Mouse (Mus musculus) heart, embryonic 13.5 days (tissue): ENCODE data around the gene Apol7a. TPM values are rescaled to one million over a fixed set of nuclear protein-coding genes. Genes with fewer than 3 reads are reported as not detected.
A peak's percentile ranks its signal among the peaks of the same experiment; 100 is the strongest.

Experiments used
- ATAC-seq: fragments of 200-750 bp; cut with Nextera tagmentation; 2 replicates; pipeline ENCODE4 v1.8.0; 2017; ENCODE audit warnings: moderate TSS enrichment; ENCODE audit not compliant: insufficient number of reproducible peaks, low FRiP score, low TSS enrichment; ENCODE audit errors: extremely low read depth
- H3K27ac ChIP-seq: fragments of 300-500 bp; sonication (generic); replicated peaks from 2 replicates; pipeline ENCODE4 v1.5.1; 2015; ENCODE audit warnings: moderate library complexity, mild to moderate bottlenecking, inconsistent platforms
- H3K27me3 ChIP-seq: fragments of 300-500 bp; sonication (generic); replicated peaks from 2 replicates; pipeline ENCODE4 v1.6.1; 2015; ENCODE audit warnings: mild to moderate bottlenecking, inconsistent platforms
- H3K36me3 ChIP-seq: fragments of 300-500 bp; sonication (generic); 2 replicates; pipeline ENCODE4 v1.6.1; 2015; ENCODE audit warnings: mild to moderate bottlenecking, inconsistent platforms
- H3K4me1 ChIP-seq: fragments of 300-500 bp; sonication (generic); 2 replicates; pipeline ENCODE4 v1.6.1; 2015; ENCODE audit warnings: inconsistent platforms
- H3K4me2 ChIP-seq: fragments of 300-500 bp; sonication (generic); 2 replicates; pipeline ENCODE4 v1.6.1; 2015; ENCODE audit warnings: inconsistent platforms, mild to moderate bottlenecking, moderate library complexity
- H3K4me3 ChIP-seq: fragments of 300-500 bp; sonication (generic); 2 replicates; pipeline ENCODE4 v1.5.1; 2015; ENCODE audit warnings: moderate library complexity, mild to moderate bottlenecking, inconsistent platforms
- H3K9ac ChIP-seq: fragments of 300-500 bp; sonication (generic); 2 replicates; pipeline ENCODE4 v1.6.1; 2015; ENCODE audit warnings: inconsistent platforms, mild to moderate bottlenecking, moderate library complexity
- H3K9me3 ChIP-seq: fragments of 300-500 bp; sonication (generic); 2 replicates; pipeline ENCODE4 v1.6.1; 2016; ENCODE audit warnings: inconsistent platforms
- WGBS: fragments of 180-500 bp; shearing (Covaris S2); methylation state at CpG from one replicate; pipeline ENCODE4 v1.1.7; 2015; ENCODE audit warnings: mixed read lengths; 5-methylcytosine and 5-hydroxymethylcytosine counted together
- polyA plus RNA-seq: library from polyadenylated mRNA; unstranded; fragments of >200 nt; fragmentation: Nextera tagmentation; extraction: Ambion mirVana; gene quantifications from 2 replicates; pipeline ENCODE4 v1.2.1, GENCODE M21; 2015

Gene Apol7a
- polyA plus RNA-seq, 1 experiment from 2014 or later, result 0.33 TPM

DNA sequence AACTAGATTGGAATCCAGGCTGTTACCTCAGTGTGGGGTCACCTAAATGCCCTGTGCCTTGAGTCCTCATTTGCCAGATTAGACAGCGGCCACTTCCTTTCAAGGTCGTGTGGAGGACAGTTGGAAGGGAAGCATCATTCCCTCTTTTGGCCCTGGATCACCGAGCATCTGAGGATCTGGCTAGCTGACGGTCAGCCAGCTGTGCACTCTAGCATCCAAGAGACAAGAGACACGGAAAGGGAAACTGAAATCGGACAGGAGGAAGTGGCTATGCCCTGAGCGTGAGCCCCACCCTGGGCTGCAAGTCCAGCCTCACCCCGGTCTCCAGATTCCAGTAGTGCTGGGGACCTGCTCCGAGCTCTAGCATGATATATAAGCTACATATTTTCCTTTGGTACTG is 39.4 kb downstream of the Apol7a start:
- ATAC-seq, result no peak
- H3K4me1 ChIP-seq, result peaks cover 51% of the 10 kb centered on the region
- H3K27me3 ChIP-seq, result no peaks in the 10 kb centered on the region
- peak overlapping the region; percentile 68; the same call in 1 of the 2 replicates for H3K9ac ChIP-seq
- WGBS, result 54% methylated on average over 9 of the region's 9 CpGs
- H3K9me3 ChIP-seq, result no peaks in the 10 kb centered on the region
- no peak overlapping the region for H3K27ac ChIP-seq
- H3K36me3 ChIP-seq, result no peaks in the 10 kb centered on the region
- H3K4me2 ChIP-seq, result no peak overlapping the region
- no peak overlapping the region for H3K4me3 ChIP-seq

DNA sequence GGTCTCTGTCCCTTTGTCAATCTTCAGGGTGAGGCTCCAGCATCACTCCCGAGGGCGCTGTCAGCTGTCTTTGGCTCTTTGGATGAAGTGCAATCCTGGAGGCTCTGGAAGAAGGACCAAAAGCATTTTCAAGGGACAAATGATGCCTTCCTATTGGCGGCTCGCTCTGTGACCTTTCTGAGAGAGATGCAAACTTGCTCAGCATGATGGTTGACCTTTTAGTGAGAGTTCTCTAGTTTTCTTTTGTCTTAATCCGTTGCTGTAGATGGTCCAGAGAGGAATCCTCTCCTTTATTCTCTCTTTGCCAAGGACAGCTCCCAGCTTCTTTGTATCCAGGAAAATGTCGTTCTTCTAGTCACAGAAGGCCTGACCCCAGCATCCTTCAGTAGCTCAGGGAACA is 39.8 kb downstream of the Apol7a start:
- no peak overlapping the region for H3K27ac ChIP-seq

DNA sequence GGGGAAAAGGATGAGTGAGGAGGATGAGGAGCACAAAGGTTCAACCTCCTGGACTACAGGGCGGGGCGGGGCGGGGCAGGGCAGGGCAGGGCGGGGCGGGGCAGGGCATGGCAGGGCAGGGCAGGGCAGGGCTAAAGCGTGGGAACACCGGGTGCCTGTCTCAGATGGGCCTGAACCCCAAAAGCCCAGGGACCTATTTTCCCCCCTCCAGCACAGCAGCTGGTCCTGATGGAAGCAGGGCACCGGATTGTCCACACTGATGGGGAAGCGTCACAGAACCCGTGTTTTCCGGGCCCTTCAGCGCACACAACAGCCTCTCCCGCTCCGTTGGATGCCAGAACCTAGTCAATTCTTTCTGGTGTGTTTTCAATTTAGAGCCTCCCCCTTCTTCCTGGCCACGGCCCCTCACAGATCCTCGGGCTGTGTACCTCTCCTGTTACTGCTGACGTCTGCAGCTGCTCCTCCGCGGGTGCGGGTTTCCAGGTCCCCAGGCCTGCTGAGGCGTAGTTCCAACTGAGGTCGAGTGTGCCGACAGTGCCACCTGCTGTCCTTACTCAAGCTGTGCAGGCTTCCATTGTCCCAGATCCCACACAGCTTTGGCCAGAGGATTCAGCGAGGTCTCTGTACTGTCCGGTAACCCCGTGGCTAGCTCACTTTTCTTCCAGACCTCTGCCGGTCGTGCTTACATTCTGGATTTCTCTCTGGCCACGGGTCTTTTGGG is 40.4 kb downstream of the Apol7a start:
- Histone ChIP-seq H3K4me1 (peaks cover 54% of the 10 kb centered on the region), H3K36me3 (no peaks in the 10 kb centered on the region), H3K9ac (peak overlapping the region; percentile 71), H3K9me3 (no peaks in the 10 kb centered on the region), H3K27me3 (no peaks in the 10 kb centered on the region), H3K27ac (no peak overlapping the region), H3K4me2 (peak overlapping the region; percentile 68), H3K4me3 (peak overlapping the region; percentile 41)
- 9% methylated on average over 28 of the region's 29 CpGs for WGBS
- ATAC-seq, result no peak; the same call in 1 of the 2 replicates

More for the DNA sequence above, 39.8 kb downstream of the Apol7a start:
- WGBS, result 34% methylated on average over 6 of the region's 6 CpGs
- Histone ChIP-seq H3K27me3 (no peaks in the 10 kb centered on the region), H3K4me2 (peak overlapping the region; percentile 68), H3K9me3 (no peaks in the 10 kb centered on the region), H3K4me3 (peak overlapping the region; percentile 41), H3K9ac (peak overlapping the region; percentile 68), H3K4me1 (peaks cover 54% of the 10 kb centered on the region), H3K36me3 (no peaks in the 10 kb centered on the region)
- ATAC-seq, result no peak

GRCm38 (mm10) chr15:77356248-77356810 is 42.6 kb downstream of the Apol7a start:
- no peaks in the 10 kb centered on the region for H3K36me3 ChIP-seq
- no peaks in the 10 kb centered on the region for H3K9me3 ChIP-seq
- peaks cover 54% of the 10 kb centered on the region for H3K4me1 ChIP-seq
- peak overlapping the region; percentile 63 for H3K4me2 ChIP-seq
- WGBS, result 3% methylated on average over 11 of the region's 11 CpGs
- ATAC-seq, result peak; percentile 34; the same call in 1 of the 2 replicates
- H3K9ac ChIP-seq, result peak overlapping the region; percentile 69
- H3K27ac ChIP-seq, result peak overlapping the region; percentile 68
- H3K27me3 ChIP-seq, result no peaks in the 10 kb centered on the region
- H3K4me3 ChIP-seq, result peak overlapping the region; percentile 30

DNA sequence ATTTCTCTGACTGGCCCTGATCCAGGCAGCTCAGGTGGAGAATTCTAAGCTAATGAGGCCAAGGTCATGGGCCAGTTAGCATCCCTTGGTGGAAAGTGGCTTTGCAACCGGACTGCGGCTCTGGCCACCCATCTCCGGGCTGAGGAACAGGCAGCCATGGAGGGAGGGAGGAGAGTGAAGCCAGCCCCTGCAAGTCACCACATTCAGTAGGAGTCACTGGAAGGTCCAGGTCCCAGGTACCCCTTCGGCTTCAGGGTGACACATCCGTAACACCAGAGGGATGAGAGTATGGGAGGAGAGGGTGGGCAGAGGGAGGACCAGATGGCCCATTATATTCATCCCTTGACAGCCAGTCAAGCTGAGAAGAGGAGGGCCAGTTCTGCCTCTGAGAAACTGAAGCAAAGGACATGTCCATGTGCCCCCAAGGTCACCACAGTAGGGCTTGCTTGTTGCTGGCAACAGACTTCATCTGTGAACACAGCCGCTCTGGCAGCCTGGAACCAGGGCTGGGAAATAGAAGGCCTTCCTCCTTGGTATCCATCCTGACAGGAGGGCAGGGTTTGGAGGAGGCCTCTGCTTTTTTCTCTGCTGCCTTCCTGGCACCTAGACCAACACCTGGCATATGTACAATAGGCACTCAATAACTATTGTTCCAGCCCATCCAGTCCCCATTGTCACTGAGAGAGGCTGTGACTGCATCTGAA is 43.9 kb downstream of the Apol7a start:
- no peak for ATAC-seq
- Histone ChIP-seq H3K9ac (peak overlapping the region; percentile 62), H3K27ac (peak overlapping the region; percentile 82), H3K4me2 (peak overlapping the region; percentile 18; the same call in 1 of the 2 replicates), H3K9me3 (no peaks in the 10 kb centered on the region), H3K4me1 (peaks cover 54% of the 10 kb centered on the region), H3K27me3 (no peaks in the 10 kb centered on the region), H3K4me3 (no peak overlapping the region), H3K36me3 (no peaks in the 10 kb centered on the region)
- WGBS, result 61% methylated on average over 6 of the region's 6 CpGs

DNA sequence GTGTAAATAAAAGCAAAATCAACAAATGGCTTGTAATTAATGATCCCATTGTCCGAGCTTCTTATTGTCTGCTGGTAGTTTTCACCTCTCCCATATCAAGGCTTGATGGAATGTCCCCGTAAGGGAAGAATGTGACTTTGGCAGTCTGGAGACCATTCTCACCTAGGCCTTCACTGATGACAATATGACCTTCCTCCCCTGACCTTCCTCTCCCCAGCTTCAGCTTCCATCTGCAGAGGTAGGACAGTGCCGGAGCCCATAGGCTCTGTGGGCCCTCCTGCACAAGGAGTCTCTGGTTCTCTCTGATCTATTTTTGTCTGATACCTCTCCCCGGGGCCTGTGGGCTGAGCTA is 44.4 kb downstream of the Apol7a start:
- H3K4me3 ChIP-seq, result no peak overlapping the region
- 30% methylated on average over 4 of the region's 4 CpGs for WGBS
- no peaks in the 10 kb centered on the region for H3K9me3 ChIP-seq
- peak overlapping the region; percentile 82 for H3K27ac ChIP-seq
- H3K9ac ChIP-seq, result peak overlapping the region; percentile 62
- no peaks in the 10 kb centered on the region for H3K27me3 ChIP-seq
- H3K4me2 ChIP-seq, result peak overlapping the region; percentile 18; the same call in 1 of the 2 replicates
- H3K36me3 ChIP-seq, result no peaks in the 10 kb centered on the region
- no peak for ATAC-seq
- H3K4me1 ChIP-seq, result peaks cover 52% of the 10 kb centered on the region

- Histone ChIP-seq H3K9me3 (no peaks in the 10 kb centered on the region), H3K27me3 (no peaks in the 10 kb centered on the region), H3K27ac (peak overlapping the region; percentile 82; the same call in 1 of the 2 replicates), H3K9ac (peak overlapping the region; percentile 28; the same call in 1 of the 2 replicates), H3K4me2 (no peak overlapping the region), H3K4me1 (peaks cover 45% of the 10 kb centered on the region), H3K4me3 (no peak overlapping the region), H3K36me3 (no peaks in the 10 kb centered on the region)
- WGBS, result 15% methylated on average over 4 of the region's 4 CpGs
- ATAC-seq, result no peak
Measured at GRCm38 (mm10) chr15:77353764-77354163, 45.1 kb downstream of the Apol7a start.

GRCm38 (mm10) chr15:77352863-77353262 is 46.0 kb downstream of the Apol7a start:
- ATAC-seq, result no peak
- H3K9ac ChIP-seq, result no peak overlapping the region
- H3K4me1 ChIP-seq, result peaks cover 41% of the 10 kb centered on the region
- no peaks in the 10 kb centered on the region for H3K27me3 ChIP-seq
- no peaks in the 10 kb centered on the region for H3K36me3 ChIP-seq
- no peak overlapping the region for H3K4me3 ChIP-seq
- 57% methylated on average over 7 of the region's 7 CpGs for WGBS
- H3K4me2 ChIP-seq, result no peak overlapping the region
- no peak overlapping the region for H3K27ac ChIP-seq
- H3K9me3 ChIP-seq, result no peaks in the 10 kb centered on the region

- ATAC-seq, result no peak
- Histone ChIP-seq H3K4me1 (peaks cover 20% of the 10 kb centered on the region), H3K9me3 (no peaks in the 10 kb centered on the region), H3K4me3 (no peak overlapping the region), H3K4me2 (no peak overlapping the region), H3K27ac (no peak overlapping the region), H3K9ac (no peak overlapping the region), H3K36me3 (no peaks in the 10 kb centered on the region), H3K27me3 (no peaks in the 10 kb centered on the region)
- 85% methylated on average over 7 of the region's 7 CpGs for WGBS
Measured at GRCm38 (mm10) chr15:77350117-77350516, 48.8 kb downstream of the Apol7a start.

GRCm38 (mm10) chr15:77348146-77348545 is 50.8 kb downstream of the Apol7a start:
- Histone ChIP-seq H3K4me1 (peaks cover 24% of the 10 kb centered on the region), H3K9me3 (no peaks in the 10 kb centered on the region), H3K27ac (0 out of 2 replicates have a peak overlapping the region, but pooled peaks have one; percentile 24), H3K36me3 (no peaks in the 10 kb centered on the region), H3K27me3 (no peaks in the 10 kb centered on the region), H3K4me2 (no peak overlapping the region), H3K9ac (no peak overlapping the region), H3K4me3 (no peak overlapping the region)
- 67% methylated on average over 7 of the region's 7 CpGs for WGBS
- ATAC-seq, result no peak
